Mouse (Mus musculus): ENCODE measurements around the gene Fgfr2.
"Not testable (repeated sequence)": the region's sequence is repeated elsewhere in the genome, so short reads cannot be mapped to it uniquely, and the experiment has no call there.

Gene Fgfr2

DNA sequence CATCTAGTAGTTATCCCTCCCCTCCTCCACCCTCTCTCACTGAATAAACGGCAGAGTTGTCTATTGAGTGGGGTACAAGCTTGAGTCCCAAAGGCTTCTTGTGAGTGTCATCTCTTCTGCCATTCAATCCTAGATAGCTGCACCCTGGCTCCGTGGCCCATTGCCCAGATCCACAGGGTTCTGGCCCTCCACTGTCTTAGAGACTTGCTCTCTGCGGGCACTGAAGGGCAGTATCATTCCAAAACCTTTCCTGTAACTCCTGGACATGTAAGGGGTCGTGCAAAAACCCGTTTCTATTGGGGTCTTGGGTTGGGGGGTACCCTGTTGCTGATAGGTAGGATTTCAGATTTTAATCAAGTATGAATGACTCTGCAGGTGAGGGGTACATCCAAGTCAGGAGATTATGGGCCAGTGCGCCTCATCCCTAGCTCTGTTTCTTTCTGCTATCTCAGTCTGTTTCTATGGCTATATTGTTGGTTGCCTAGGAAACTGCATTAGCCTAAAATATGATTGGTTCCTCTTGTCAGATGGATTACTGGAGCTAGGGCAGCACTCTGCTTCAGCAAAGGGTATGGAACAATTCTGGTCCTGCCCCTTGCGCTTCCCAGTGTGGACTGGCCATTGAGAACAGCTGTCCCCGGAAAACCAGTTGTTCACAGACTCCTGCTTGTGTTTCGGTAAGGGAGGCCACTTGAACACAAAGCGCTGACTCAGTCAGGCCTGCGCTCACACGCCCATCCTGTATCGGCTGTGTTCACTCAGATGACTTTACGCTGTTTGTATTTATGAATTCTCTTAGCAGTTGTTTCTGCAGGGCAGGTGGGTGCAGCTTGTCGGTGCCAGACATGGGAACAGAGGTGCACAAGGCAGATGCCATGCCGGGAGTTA is 2426.6 kb downstream of the Fgfr2 start:
- no peak for DNase-seq (ENCODE audit: low read depth, low spot score)

DNA sequence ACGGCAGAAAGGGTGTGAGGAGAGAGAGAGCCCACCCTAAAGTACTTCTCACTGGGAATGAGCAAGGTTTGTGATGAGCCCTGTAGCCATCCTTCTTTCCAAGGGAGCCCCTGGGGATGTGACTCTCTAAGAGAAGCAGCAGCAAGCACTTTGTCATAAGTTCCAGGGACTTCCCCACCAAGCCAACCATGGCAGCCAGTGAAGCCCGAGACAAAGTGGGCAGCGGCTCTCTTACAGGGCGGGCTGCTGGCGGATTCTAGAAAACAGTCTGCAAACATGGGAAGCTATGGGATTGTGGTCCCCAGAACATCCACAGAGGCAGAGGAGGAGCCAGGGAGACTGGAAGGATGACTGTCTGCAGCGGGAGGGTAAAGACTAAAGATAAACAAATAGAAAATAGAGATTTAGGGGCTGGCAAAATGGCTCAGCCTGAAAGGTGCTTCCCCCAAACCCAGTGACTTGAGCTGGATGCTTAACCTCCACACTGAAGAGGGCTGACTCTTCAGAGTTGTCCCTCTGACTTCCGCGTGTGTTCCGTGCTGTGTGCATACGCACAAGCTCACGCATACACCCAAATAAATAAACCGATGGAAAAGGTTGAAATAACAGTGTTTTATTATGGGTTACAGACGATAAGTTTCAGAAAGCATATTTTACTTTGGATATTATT is 2427.3 kb downstream of the Fgfr2 start:
- no peak for DNase-seq (ENCODE audit: low read depth, low spot score)

- DNase-seq (ENCODE audit: low read depth, low spot score) = no peak
These were observed 2429.4 kb downstream of the Fgfr2 start for GRCm38 (mm10) chr7:130693800-130694193.

- peak; percentile 63 for DNase-seq (ENCODE audit: low read depth, low spot score)
These were observed 2430.0 kb downstream of the Fgfr2 start for GRCm38 (mm10) chr7:130692943-130693799.

DNA sequence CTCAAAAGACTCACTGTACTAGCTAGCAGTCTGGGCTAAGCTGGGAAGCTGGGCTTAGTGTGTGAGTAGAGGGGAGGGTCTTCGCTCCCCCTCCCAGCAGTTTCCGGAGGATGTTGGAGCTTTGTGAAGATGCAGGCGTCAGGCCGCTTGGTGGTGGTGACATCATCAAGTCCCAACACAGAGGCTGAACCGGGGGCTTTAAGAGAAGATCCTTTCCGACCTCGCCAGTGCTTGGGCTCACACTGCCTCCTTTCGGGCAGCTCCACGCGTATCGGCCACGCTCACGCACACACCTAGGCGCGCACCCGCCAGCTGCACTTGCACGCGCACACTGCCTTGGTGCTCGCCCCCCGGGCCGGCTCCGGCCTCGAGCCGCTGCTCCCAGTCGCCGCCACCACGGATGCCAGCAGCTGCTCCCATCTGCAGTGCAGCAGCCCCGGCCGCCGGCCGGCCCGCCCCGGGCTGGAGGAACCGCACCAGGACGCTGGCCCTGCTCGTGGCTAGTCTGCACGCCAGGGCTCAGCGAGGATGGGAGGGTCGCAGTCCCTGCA is 2430.7 kb downstream of the Fgfr2 start:
- DNase-seq (ENCODE audit: low read depth, low spot score) = peak; percentile 85

DNA sequence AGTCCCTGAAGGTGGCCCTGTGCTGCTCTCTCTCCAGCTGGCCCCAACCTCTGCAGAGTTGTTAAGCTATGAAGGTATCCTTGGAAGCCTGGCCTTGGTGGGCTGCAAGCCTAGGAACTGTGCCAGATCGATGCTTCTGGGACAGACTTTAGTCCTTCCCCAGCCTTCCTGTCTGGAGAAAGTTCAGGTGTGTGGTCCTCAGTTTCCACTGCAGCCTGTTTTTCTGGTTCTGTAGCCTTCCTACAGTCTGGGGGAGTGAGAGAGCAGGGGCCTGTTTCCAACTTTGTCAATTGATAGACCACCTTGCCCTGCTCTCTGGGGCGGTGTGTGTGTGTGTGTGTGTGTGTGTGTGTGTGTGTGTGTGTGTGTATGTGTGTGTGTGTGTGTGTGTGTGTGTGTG is 2431.2 kb downstream of the Fgfr2 start:
- no peak for DNase-seq (ENCODE audit: low read depth, low spot score)

DNA sequence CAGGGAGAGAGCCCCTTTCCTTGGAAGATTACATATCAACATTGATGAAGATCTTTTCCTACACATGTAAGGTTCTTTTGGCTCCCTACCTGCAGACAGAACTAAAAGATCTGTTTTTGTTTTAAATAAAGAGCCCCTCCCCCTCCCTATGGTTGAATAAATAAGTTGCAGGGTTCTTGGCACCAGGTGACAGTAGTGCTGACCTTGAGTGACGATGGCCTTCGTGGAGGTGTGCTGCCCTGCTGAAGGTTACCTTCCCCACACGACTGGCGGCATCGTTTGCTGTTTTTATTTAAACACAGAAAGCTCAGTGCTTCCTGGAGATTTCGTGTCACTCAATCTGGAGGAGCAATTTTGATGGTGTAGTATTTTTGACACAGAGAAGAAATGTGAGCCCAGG is 2432.3 kb downstream of the Fgfr2 start:
- DNase-seq (ENCODE audit: low read depth, low spot score) = no peak

DNA sequence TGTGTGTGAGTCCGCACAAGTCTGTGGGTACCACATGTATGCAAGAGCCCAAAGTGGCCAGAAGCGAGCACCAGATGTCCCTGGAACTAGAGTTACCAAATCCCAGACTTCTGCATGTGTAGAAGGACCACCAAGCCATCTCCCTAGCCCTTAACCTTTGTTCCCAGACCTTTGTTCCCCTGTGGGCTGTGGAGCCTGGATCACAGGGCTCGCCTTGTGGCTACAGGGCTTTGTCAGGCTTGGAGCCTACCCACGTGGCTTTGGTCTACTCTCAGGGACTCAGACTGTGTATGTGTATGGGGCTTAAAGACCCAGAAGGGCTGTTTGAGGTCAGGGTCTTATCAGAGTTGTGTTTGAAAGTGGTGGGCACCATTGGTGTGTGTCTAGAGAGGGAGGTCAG is 2434.5 kb downstream of the Fgfr2 start:
- no peak for DNase-seq (ENCODE audit: low read depth, low spot score)

DNA sequence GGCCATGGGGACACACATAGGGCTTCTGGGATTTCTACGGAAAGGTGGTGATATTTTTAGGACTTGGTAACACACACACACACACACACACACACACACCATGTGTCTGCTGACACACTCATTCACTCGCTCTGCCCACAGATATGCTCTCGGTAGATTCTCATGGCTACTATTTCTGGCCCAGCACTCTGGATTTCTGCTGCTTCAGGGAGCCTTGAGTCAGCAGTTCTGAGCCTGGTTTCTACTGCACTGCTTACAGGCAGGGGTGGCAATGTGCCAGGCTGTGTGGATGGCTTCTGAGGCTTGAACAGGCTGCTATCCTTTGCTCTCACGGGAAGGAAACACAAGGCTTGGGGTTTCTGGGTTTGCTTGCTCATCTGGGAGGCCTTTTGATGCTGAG is 2441.4 kb downstream of the Fgfr2 start:
- no peak for DNase-seq (ENCODE audit: low read depth, low spot score)

- no peak for DNase-seq (ENCODE audit: low read depth, low spot score)
These were observed 2444.7 kb downstream of the Fgfr2 start for GRCm38 (mm10) chr7:130678414-130678813.

- no peak for DNase-seq (ENCODE audit: low read depth, low spot score)
These were observed 2445.4 kb downstream of the Fgfr2 start for GRCm38 (mm10) chr7:130677541-130678274.

DNA sequence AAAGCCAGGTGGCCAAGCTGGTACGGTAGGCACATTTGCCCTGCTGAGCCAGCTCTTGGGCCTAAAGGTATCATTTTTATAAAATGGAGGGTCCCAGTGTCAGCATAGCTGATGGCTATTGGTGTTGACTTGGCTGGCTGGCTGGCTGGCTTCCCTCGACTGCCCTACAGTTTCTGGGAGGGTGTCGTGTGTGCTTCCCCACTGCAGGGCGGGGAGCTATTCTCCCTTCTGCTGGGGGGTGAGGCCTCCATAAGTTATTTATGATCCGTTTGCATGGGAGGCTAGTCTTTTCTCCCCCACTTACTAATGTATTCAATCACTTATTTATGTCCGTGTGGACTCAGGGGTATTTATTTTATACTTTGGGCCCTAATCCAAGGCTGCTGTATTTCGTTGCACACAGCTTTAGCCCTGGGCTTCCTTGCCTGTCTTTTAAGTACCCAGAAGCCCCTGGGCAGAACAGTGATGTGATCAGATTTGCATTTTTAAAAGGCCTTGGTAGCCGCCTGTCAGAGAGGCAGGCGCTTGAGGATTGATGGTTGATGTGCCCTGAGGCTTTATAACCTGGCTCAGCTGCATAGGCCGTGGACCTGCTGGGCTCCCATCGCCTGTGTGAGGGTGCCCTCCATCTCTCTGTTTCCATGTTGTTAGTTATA is 2446.1 kb downstream of the Fgfr2 start:
- DNase-seq (ENCODE audit: low read depth, low spot score) = no peak

- peak; percentile 24 for DNase-seq (ENCODE audit: low read depth, low spot score)
These were observed 2448.6 kb downstream of the Fgfr2 start for GRCm38 (mm10) chr7:130674526-130674925.

GRCm38 (mm10) chr7:130673169-130674033 is 2449.7 kb downstream of the Fgfr2 start:
- DNase-seq (ENCODE audit: low read depth, low spot score) = peak; percentile 80

DNA sequence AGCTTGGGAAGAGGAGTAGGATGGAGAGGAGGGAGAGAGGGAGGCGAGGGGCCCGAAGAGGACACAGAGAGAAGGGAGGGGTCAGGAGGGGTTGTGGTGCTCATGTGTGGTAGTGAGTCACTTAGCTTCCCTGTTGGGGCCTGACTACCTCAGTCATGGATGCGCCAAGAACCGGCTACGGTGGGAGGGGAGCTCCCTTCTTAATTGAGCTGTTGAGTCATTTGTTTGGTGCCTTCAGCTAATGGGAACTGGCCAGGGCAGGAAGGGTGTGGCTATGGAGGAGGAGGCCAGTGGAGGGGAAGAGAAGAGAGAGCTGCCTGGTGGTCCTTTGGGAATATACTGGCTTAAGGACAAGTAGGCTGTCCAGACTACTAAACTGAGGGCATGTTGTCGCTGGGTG is 2451.8 kb downstream of the Fgfr2 start:
- DNase-seq (ENCODE audit: low read depth, low spot score) = peak; percentile 75

DNA sequence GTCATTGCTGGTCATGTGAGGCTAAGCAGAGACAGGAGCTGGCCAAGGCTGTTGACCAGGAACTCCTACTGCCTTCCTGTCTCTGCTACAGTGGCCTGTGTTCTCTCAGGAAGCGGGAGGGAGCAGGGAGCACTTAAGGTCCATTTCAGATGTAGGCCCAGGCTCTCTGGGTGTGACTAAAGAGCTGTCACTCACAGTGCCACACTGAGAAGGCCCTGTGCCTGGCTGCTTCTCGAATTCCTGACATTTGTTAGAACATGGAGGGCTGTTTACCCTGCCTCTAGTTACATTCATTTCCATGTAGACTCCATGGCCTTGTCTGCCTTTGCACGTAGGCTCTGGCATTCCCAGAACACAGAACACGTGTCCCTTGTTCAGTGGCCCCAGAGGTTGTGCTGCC is 2452.8 kb downstream of the Fgfr2 start:
- no peak for DNase-seq (ENCODE audit: low read depth, low spot score)

DNA sequence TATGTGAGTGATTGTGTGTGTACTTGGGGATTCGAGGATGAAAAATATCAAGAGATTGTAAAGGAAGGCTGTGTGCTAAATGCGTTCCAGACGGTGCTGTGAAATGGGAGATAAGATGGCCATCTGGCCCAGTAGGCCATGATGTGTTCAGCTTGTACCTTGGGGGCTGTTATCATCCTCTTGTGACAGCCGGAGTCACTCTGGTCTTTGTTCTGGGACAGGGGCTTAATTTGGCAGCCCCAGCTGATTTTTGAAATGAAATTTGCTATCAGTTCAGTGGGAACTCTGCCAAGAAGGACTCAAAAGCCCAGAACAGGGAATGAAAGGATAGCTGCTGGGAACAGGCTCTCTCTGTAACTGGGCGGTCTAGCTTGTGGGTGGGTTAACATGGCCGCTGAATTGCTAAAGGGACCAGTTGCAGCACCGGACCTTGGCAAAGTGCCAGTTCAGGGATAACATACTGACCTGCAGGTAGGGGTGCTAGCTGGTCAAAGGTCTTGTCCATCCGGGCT is 2453.7 kb downstream of the Fgfr2 start:
- no peak for DNase-seq (ENCODE audit: low read depth, low spot score)

- DNase-seq (ENCODE audit: low read depth, low spot score) = no peak
These were observed 2454.3 kb downstream of the Fgfr2 start for GRCm38 (mm10) chr7:130668729-130669281.

DNA sequence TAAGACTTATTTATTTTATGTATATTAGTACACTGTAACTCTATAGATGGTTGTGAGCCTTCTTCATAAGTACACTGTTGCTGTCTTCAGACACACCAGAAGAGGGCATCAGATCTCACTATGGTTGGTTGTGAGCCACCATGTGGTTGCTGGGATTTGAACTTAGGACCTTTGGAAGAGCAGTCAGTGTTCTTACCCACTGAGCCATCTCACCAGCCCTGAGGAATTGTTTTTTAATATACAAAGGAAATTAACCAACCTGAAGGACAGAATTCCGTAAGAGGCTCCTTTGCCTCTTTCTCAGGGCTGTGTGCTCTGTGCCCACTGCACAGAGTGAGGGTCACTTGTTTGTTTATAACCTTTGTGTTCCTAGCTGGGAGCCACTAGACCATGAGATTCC is 2455.1 kb downstream of the Fgfr2 start:
- not testable (repeated sequence) for DNase-seq (ENCODE audit: low read depth, low spot score)

Data from ZHBTc4 (cell line).